Mouse (Mus musculus) hematopoietic stem cell, adult 5-6 weeks (primary cell): Measurements from ENCODE around the gene Fbxl8. TPM values are rescaled to one million over a fixed set of nuclear protein-coding genes. Genes with fewer than 3 reads are reported as not detected.

Experiments
- ATAC-seq, 2 experiments: fragments of 125-278 bp in 1 of 2; replicated peaks in 1 of 2; 2 replicates each; pipeline ENCODE4 v1.8.0; 2016 to 2017; ENCODE audit warnings: inconsistent platforms in 2 of 2, mild to moderate bottlenecking in 2 of 2, moderate number of reproducible peaks in 2 of 2, low read depth in 1 of 2, moderate TSS enrichment in 1 of 2; ENCODE audit not compliant: low FRiP score in 2 of 2, poor library complexity in 2 of 2, severe bottlenecking in 2 of 2, insufficient read depth in 1 of 2, low TSS enrichment in 1 of 2
- total RNA-seq: library from RNA; stranded (forward); fragments of 172-1452, 232-1000 nt; gene quantifications from 2 replicates; pipeline ENCODE4 v1.2.3, GENCODE M21; 2017

Gene Fbxl8
- total RNA-seq, 1 experiment from 2014 or later, result 4.9 TPM

- ATAC-seq, result no peak
These were observed 28.0 kb downstream of the Fbxl8 start for GRCm38 (mm10) chr8:105292471-105292870.

DNA sequence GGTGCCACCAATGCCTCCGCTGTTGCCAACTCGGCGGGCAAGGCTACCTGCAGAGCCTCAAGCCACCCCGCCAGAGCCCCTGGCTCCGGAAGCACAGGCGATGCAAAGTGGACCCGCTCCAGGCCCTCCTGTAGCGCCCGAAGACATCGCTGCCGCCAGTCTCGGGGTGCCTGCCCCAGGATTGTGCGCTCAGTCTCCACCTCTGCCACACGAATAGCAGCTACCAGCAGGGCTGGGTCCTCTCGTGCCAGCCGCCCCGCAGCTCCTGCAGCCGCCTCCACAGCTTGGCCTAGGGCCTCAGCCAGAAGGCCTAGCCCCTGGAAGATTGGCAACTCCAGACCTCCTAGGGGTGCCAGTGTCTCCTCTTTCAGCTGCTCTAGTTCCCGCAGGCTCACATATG lies 29.0 kb downstream of the Fbxl8 start:
- ATAC-seq, result no peak

GRCm38 (mm10) chr8:105294776-105295175 lies 30.3 kb downstream of the Fbxl8 start:
- no peak for ATAC-seq

- no peak for ATAC-seq
These were observed 30.8 kb downstream of the Fbxl8 start for GRCm38 (mm10) chr8:105295256-105295655.

GRCm38 (mm10) chr8:105295895-105296573 lies 31.6 kb downstream of the Fbxl8 start, which contains the start of gene Exoc3l:
Gene Exoc3l, minus strand, starts transcription at chr8:105296101.
- peak in 1 of 2 experiments; percentile 24; a peak in 1 of 4 replicates for ATAC-seq

GRCm38 (mm10) chr8:105297511-105298192 lies 33.2 kb downstream of the Fbxl8 start, which contains the start of gene E2f4:
Gene E2f4, plus strand, starts transcription at chr8:105297663.
- peak; percentile 83 to 92 for ATAC-seq

- no peak for ATAC-seq
These were observed 34.2 kb downstream of the Fbxl8 start for GRCm38 (mm10) chr8:105298351-105299252.

DNA sequence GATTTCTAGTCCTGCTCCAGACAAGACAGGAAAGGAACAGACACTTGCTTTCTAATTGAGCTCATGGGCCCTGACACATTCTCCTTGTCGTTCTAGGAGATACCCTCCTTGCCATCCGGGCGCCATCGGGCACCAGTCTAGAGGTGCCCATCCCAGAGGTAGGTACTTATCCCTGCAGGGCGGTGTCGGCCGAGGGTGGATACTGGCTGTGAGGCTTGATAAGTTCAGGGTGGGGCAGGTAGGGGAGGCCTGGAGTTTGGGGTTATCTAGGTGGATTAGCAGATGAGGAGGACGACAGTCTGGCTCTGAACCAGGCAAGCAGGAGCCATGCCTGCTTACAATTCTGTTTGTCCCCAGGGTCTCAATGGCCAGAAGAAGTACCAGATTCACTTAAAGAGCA lies 35.5 kb downstream of the Fbxl8 start:
- ATAC-seq, result no peak

GRCm38 (mm10) chr8:105303396-105303795 lies 38.9 kb downstream of the Fbxl8 start:
- ATAC-seq, result no peak

GRCm38 (mm10) chr8:105303874-105304273 lies 39.4 kb downstream of the Fbxl8 start:
- ATAC-seq, result no peak

DNA sequence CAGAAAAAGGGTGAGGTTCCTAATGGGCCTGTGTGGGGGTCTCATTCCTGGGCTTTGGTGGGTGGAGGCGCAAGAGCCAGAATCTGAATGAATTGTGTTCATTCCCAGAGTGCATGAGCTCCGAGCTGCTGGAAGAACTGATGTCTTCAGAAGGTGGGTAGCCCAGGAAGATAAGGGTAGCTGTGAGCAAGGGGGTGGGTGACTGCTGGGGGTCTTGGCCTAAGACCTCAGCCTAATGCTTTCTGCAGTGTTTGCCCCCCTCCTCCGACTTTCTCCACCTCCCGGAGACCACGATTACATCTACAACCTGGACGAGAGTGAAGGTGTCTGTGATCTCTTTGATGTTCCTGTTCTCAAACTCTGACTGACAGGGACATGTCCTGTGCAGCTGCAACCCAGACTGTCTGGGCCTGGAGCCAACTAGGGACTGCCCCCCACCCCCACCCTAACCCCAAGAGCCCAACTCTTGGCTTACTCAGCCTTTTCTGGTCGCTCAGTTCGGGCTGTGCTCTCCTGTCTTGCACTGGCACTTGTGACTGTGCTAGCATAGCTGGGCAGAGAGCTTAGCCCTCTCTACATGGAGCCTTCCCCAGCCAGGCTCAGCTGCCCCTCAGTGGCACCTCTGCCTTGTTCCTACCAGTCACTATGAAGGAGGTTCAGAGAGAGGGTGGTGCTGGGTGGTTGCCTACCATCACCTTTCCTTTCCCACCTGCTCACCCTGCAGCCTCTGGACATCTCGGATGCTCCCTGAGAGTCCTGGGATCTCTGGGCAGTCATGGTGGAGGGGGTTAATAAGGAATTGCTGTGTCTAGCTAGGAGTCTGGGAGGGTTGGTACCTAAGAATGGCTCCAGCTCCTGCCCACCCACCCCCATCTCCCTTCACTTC lies 40.1 kb downstream of the Fbxl8 start:
- ATAC-seq, result peak in 1 of 2 experiments; percentile 46; a peak in 2 of 4 replicates

DNA sequence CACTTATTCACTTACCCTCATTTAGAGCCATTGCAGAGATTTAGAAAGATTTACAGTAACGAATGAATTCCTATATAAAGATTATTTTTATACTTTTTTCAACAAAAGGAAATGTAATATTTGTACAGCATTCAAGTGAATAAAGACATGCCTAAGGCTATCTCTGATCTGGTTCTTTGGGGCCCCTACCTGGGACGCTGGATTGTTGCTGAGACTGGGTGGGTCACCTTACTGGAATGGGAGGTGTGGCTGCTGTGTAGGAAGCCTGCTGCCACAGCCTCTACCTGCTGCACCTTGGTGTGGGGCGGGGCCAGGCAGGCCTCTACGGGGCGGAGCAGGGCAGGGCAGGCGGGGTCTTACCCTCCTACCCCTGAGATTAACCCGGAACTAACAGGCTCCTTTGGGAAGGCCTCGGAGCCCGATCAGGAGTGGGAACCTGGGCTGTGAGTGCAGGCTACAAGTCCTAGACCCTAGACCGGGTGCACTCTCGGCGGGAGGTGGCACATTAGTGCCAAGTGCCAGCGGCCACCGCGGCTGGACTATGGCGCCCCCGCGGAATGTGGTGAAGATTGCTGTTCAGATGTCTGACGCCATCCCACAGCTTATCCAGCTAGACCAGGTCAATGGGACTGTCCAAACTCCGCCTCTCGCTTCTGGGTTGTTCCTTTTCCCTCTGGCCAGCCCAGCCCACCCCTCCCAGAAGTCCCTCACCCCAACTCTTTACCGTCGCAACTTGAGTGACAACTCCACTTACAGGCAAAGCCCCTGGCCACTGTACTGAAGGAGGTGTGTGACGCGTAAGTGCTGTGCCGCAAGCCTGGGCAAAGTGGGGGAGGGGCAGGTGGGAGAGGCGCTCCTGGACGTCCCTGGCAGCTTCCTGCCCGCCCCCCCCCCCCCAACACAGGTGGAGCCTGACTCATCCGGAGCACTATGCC lies 41.0 kb downstream of the Fbxl8 start, which contains the start of gene Elmo3:
Elmo3 (plus strand) TSS at position 391 of the 935 bp plus-strand sequence.
- peak; percentile 17 to 46; a peak in 3 of 4 replicates for ATAC-seq

- no peak for ATAC-seq
These were observed 41.8 kb downstream of the Fbxl8 start for GRCm38 (mm10) chr8:105306146-105306691.

DNA sequence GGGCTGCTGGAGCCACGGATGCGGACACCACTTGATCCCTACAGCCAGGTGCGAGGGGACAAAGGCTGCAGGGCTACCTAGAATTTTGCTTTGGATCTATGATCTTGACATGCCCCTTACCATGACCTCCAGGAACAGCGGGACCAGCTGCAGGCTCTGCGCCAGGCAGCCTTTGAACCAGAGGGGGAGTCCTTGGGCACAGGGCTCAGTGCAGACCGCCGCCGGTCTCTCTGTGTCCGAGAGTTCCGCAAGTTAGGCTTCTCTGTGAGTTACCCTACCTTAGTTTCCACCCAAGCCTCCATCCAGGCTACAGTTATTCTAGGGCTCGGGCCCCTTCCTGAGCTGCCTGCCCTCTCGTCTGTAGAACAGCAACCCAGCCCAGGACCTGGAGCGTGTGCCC lies 43.2 kb downstream of the Fbxl8 start:
- no peak for ATAC-seq

GRCm38 (mm10) chr8:105308428-105308827 lies 44.0 kb downstream of the Fbxl8 start:
- ATAC-seq, result no peak
